Mouse (Mus musculus) ovary, adult 10 weeks (tissue): ENCODE data around the gene Lsamp. TPM values are rescaled to one million over a fixed set of nuclear protein-coding genes. Genes with fewer than 3 reads are reported as not detected.

ENCODE experiments used
- polyA plus RNA-seq: library from polyadenylated mRNA; stranded (reverse); fragments of 350-450 nt; fragmentation: Illumina TruSeq; extraction: RNeasy Lipid Tissue Mini Kit (QIAGEN cat#74804); gene quantifications from one replicate; pipeline ENCODE4 v1.2.3, GENCODE M21; 2014

The Lsamp gene
- 8.5 TPM for polyA plus RNA-seq

GRCm38 (mm10) chr16:39984205-39984634 is at the start of gene Lsamp:
Gene Lsamp (plus strand): TSS chr16:39984361.

